ENCODE assay signal across 23 mouse cellular contexts in the genomic region with DNA sequence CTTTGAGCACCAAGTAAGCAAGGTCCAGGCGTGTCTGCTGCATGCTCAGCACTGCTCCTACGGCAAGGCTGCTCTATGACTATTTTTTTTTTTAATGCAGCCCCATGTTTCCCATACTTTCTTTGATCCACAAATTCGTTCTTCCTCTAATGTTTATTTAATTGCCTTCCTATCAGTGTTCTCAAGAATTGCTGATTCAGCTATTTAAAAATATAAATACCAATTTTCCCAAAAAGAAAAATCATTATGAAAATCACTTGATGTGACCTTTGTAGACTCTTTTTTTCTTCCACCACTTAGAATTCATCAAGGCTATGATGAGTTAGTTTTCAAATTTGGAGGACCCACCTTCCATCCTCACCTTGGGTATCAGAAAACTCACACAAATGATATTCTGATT.
"Had no signal": no experiment of that assay in that cellular context is flagged by ENCODE, and none has a peak within 500 bp of the region (broad histone marks: within the 10 kb centered on the region; RNA-seq: fewer than 3 reads in every experiment).

No protein-coding gene starts in this region.

- H3K27me3 ChIP-seq: heart, embryonic 12.5 days; hindbrain, embryonic 12.5 days; intestine, embryonic 15.5 days; limb, embryonic 12.5 days had no signal

- H3K36me3 ChIP-seq: heart, embryonic 12.5 days; hindbrain, embryonic 10.5 days; hindbrain, embryonic 12.5 days; intestine, embryonic 15.5 days; limb, embryonic 10.5 days; limb, embryonic 12.5 days had no signal

- H3K9ac ChIP-seq: heart, embryonic 12.5 days; hindbrain, embryonic 12.5 days; intestine, embryonic 15.5 days had no signal

- H3K27ac ChIP-seq: gastrocnemius, adult 2 months; hindbrain, embryonic 12.5 days; intestine, embryonic 15.5 days; layer of hippocampus, adult 2 months; left cerebral cortex, adult 2 months; limb, embryonic 12.5 days had no signal

- ATAC-seq: inflammation-experienced regulatory T-cells, adult 6 months; intestine, embryonic 15.5 days; intestine, postnatal 0 days had no signal

- H3K4me2 ChIP-seq: heart, embryonic 12.5 days; intestine, embryonic 15.5 days; liver, embryonic 11.5 days had no signal

- DNase-seq: gastrocnemius, adult 2 months; gastrocnemius, postnatal 10 days; gastrocnemius, postnatal 25 days; heart, adult 18-20 months; heart, postnatal 10 days; heart, postnatal 4 days; kidney, adult 18-20 months; kidney, adult 8-10 months; kidney, postnatal 10 days; kidney, postnatal 25 days; kidney, postnatal 4 days; liver had no signal

- H3K4me1 ChIP-seq: intestine, embryonic 15.5 days had no signal

- H3K4me3 ChIP-seq: gastrocnemius, adult 2 months; heart, embryonic 12.5 days; hindbrain, embryonic 10.5 days; hindbrain, embryonic 12.5 days; intestine, embryonic 15.5 days; layer of hippocampus, adult 2 months; left cerebral cortex, adult 2 months; limb, embryonic 10.5 days; limb, embryonic 12.5 days had no signal

- H3K9me3 ChIP-seq: hindbrain, embryonic 10.5 days; hindbrain, embryonic 12.5 days; intestine, embryonic 15.5 days; limb, embryonic 10.5 days; limb, embryonic 12.5 days had no signal
